Mouse (Mus musculus) brown adipose tissue, adult 24 weeks (tissue): Measurements from ENCODE around the gene Ints7. TPM values are rescaled to one million over a fixed set of nuclear protein-coding genes. Genes with fewer than 3 reads are reported as not detected.

Experiments used
- H3K27ac ChIP-seq: fragments of 200-500 bp; replicated peaks from 2 replicates; pipeline ENCODE4 v1.5.1; 2012; ENCODE audit warnings: low read depth, mild to moderate bottlenecking, low read length
- H3K4me1 ChIP-seq: fragments of 200-500 bp; 2 replicates; pipeline ENCODE4 v1.6.1; 2012; ENCODE audit warnings: low read length, mixed read lengths; ENCODE audit not compliant: control insufficient read depth, insufficient read depth, insufficient read length
- H3K4me3 ChIP-seq: fragments of 200-500 bp; 2 replicates; pipeline ENCODE4 v1.5.1; 2012; ENCODE audit warnings: low read depth, mild to moderate bottlenecking, low read length, moderate library complexity; ENCODE audit not compliant: insufficient read depth
- polyA plus RNA-seq: library from polyadenylated mRNA; stranded (reverse); fragments of >200 nt; gene quantifications from 2 replicates; pipeline ENCODE4 v1.2.4, GENCODE M21; 2012; ENCODE audit not compliant: missing spikeins, insufficient read depth, insufficient read length

Gene Ints7
- polyA plus RNA-seq, 1 experiment = 9.3 TPM

- H3K27ac ChIP-seq = no peak overlapping the region
- no peaks in the 10 kb centered on the region for H3K4me1 ChIP-seq
- no peak overlapping the region for H3K4me3 ChIP-seq
Observed at GRCm38 (mm10) chr1:191569625-191570024, 5.8 kb upstream of the Ints7 start.

DNA sequence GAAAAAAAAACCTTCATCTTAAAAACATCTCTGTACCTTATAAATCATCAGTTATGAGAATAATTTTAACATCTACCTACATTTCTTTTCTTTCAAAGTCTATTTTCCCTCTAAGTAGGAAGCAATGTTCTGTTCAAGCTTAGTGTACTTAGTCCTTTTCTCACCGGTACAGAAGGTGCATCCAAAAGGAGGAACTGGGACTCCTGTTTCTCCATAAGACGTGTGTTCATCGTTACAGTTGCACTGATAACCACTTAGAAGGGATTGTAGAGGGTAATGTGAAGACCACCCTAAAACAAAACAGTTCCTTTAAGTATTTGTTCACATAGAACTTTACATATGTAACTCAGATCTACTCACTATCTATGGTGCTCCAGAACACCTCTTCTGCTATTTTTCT is 5.0 kb upstream of the Ints7 start:
- Histone ChIP-seq H3K4me1 (no peaks in the 10 kb centered on the region), H3K27ac (no peak overlapping the region)

GRCm38 (mm10) chr1:191573906-191574639 is 1.4 kb upstream of the Ints7 start:
- H3K4me3 ChIP-seq = peak overlapping the region; percentile 59
- H3K27ac ChIP-seq = no peak overlapping the region
- H3K4me1 ChIP-seq = peaks cover 5% of the 10 kb centered on the region; the same call in 1 of the 2 replicates

More for the DNA sequence above, 5.0 kb upstream of the Ints7 start:
- no peak overlapping the region for H3K4me3 ChIP-seq

DNA sequence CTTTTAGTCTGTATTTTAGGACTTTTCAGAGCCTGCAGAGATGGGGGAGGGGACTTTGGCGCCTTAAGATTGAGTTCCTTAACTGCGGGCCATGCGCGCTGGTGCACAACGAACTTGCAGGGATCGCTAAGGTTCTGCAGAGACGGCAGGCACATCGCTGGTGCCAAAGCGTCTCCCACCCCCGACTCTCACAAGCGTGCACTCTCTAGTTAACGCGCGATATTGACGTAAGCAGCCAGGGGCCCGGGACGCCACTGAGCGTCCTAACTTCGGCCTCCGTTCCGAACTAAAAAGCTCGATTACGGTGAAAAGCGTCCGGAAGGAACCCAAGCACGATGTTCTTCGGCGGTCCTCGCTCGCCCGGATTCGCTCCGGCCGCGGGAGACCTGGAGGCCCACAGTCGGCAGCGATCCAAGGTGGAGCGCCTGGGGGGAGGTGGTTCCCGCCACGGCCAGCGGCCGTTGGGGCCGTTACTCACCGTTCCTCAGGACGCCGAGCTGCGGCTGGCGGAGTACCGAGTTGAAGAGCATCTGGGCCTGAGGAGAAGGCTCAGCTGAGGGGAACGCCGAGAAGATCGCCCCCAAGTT is 472 bp upstream of the Ints7 start:
- H3K4me3 ChIP-seq = peak overlapping the region; percentile 59
- no peak overlapping the region for H3K27ac ChIP-seq
- H3K4me1 ChIP-seq = peaks cover 5% of the 10 kb centered on the region; the same call in 1 of the 2 replicates

- no peak overlapping the region for H3K27ac ChIP-seq
- H3K4me3 ChIP-seq = no peak overlapping the region
- peaks cover 5% of the 10 kb centered on the region; the same call in 1 of the 2 replicates for H3K4me1 ChIP-seq
Observed at GRCm38 (mm10) chr1:191579524-191579923, 4.1 kb downstream of the Ints7 start.

DNA sequence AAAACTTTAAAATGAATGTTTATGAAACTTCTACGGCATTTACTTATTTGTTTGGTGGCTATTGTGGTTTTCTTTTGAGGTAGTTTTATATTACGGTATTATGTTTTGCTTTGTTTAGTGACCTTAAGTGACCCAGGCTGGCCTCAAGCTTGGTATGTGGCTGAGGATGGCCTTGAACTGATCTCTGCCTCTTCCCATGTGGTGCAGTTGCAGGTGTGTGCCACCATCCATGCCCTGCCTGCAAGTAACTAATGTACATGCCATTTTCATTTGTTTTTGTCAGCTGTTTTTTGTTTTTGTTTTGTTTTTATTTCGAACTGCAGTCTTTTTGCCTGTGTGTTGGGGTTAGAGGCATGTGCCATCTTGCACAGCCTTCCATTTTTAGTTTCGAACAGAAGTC is 6.2 kb downstream of the Ints7 start:
- Histone ChIP-seq H3K27ac (no peak overlapping the region), H3K4me1 (peaks cover 5% of the 10 kb centered on the region; the same call in 1 of the 2 replicates), H3K4me3 (no peak overlapping the region)

GRCm38 (mm10) chr1:191583836-191584235 is 8.4 kb downstream of the Ints7 start:
- H3K4me1 ChIP-seq = no peaks in the 10 kb centered on the region
- no peak overlapping the region for H3K4me3 ChIP-seq
- no peak overlapping the region for H3K27ac ChIP-seq

DNA sequence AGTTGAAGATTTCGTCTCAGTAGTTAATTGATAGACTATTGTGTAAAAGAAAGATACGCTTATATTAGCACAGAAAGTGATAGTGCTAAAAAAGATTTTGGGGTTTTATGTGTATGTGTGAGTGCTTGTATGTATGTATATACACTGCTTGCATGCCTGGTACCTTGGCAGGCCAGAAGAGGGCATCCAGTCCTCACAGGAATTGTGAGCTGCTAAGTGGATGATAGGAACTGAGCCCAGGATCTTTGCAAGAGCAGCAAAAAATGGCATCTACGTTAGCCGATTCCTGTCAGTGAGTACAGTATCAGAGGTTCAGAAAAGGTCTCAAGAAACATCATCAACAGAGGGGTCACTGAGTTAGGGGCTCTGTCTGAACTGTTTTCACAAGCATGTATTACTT is 9.0 kb downstream of the Ints7 start:
- Histone ChIP-seq H3K4me1 (no peaks in the 10 kb centered on the region), H3K4me3 (no peak overlapping the region), H3K27ac (no peak overlapping the region)

- H3K27ac ChIP-seq = no peak overlapping the region
- no peaks in the 10 kb centered on the region for H3K4me1 ChIP-seq
- no peak overlapping the region for H3K4me3 ChIP-seq
Observed at GRCm38 (mm10) chr1:191585704-191586103, 10.3 kb downstream of the Ints7 start.

- H3K27ac ChIP-seq = no peak overlapping the region
- H3K4me1 ChIP-seq = peaks cover 3% of the 10 kb centered on the region
- no peak overlapping the region for H3K4me3 ChIP-seq
Observed at GRCm38 (mm10) chr1:191587062-191587461, 11.6 kb downstream of the Ints7 start.

DNA sequence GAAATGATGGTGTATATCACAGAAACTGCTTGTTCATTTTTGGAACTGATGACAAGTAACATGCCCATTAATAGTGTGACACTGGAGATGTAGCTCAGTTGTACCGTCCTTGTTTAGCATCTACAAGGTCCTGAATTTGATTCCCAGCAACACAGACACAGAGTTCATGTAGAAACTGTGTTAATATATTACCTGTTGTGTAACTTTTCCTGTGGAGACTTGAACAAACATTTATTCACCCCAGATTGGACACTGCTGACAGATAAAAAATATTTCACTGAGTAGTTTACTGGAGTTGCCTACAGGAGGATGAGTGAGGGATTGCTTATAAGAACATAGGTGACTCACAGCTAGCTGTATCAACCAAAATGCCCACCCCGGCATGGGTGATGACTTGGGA is 13.3 kb downstream of the Ints7 start:
- Histone ChIP-seq H3K4me3 (no peak overlapping the region), H3K4me1 (peaks cover 9% of the 10 kb centered on the region), H3K27ac (no peak overlapping the region)

DNA sequence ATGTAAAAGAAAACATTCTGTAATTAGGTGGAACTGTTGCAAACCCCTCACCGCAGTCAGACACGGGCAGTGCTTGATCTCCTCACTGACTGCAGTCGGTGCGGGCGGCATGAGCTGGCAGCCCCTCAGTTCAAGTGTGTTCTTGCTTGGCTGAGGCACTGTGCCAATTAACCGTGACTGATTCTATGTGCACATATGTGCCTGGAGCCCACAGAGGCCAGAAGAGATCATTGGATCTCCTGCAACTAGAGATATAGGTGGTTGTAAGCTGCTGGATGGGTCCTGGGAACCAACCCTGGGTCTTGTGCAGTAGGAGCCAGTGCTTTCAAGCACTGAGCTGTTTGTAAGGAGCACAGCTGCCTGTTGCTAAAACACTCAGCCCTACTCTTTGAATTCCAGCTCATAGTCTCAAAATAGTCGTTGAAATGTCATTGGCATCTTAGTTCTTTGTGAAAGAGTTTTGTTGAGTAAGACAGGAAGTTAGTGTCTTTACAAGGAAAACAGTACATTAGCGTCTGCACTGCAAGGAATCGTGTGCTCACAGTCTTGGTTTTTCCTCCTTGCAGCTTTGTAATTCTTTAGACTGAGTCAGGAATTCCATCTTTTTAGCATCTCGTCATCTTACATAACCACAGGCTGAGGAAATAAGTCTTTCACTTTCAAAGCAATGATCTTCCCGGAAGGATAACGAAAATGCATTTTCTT is 16.7 kb downstream of the Ints7 start:
- peak overlapping the region; percentile 34 for H3K27ac ChIP-seq
- H3K4me3 ChIP-seq = no peak overlapping the region
- H3K4me1 ChIP-seq = peaks cover 9% of the 10 kb centered on the region

DNA sequence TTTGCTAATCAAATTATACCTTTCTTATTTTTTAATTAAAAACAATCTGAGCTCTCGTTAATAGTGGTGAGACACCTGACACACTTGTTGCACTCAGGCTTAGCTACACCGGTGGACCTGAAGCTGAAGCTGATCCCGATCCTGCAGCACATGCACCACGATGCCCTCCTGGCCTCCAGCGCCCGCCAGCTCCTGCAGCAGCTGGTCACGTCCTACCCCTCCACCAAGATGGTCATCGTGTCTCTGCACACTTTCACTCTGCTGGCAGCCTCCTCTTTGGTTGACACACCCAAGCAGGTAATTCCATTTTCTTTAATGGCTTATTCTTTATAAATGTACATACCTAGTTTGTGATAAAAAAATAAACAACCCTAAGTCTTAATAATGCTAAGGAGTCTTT is 20.6 kb downstream of the Ints7 start:
- no peak overlapping the region for H3K4me3 ChIP-seq
- peaks cover 9% of the 10 kb centered on the region for H3K4me1 ChIP-seq
- H3K27ac ChIP-seq = no peak overlapping the region

GRCm38 (mm10) chr1:191599210-191599609 is 23.8 kb downstream of the Ints7 start:
- Histone ChIP-seq H3K4me3 (no peak overlapping the region), H3K27ac (no peak overlapping the region; the same call in 1 of the 2 replicates), H3K4me1 (no peaks in the 10 kb centered on the region)

GRCm38 (mm10) chr1:191604690-191605089 is 29.3 kb downstream of the Ints7 start:
- no peak overlapping the region for H3K27ac ChIP-seq
- no peak overlapping the region for H3K4me3 ChIP-seq
- no peaks in the 10 kb centered on the region for H3K4me1 ChIP-seq
